Mouse (Mus musculus) heart, embryonic 15.5 days (tissue): ENCODE measurements around the gene Wdr90. TPM values are rescaled to one million over a fixed set of nuclear protein-coding genes. Genes with fewer than 3 reads are reported as not detected.
"Not testable (repeated sequence)": the region's sequence is repeated elsewhere in the genome, so short reads cannot be mapped to it uniquely, and the experiment has no call there.

ENCODE experiments used
- ATAC-seq: fragments of 200-750 bp; cut with Nextera tagmentation; replicated peaks from 2 replicates; pipeline ENCODE4 v1.8.0; 2017; ENCODE audit warnings: low read depth, moderate TSS enrichment; ENCODE audit not compliant: insufficient number of reproducible peaks, insufficient read depth, low FRiP score
- H3K27ac ChIP-seq: fragments of 300-500 bp; sonication (generic); 2 replicates; pipeline ENCODE4 v1.5.1; 2015; ENCODE audit warnings: mild to moderate bottlenecking, inconsistent platforms
- H3K27me3 ChIP-seq: fragments of 300-500 bp; sonication (generic); 2 replicates; pipeline ENCODE4 v1.6.1; 2015; ENCODE audit warnings: inconsistent platforms
- H3K36me3 ChIP-seq: fragments of 300-500 bp; sonication (generic); 2 replicates; pipeline ENCODE4 v1.6.1; 2015; ENCODE audit warnings: mild to moderate bottlenecking, inconsistent platforms
- H3K4me1 ChIP-seq: fragments of 300-500 bp; sonication (generic); replicated peaks from 2 replicates; pipeline ENCODE4 v1.6.1; 2015; ENCODE audit warnings: inconsistent platforms
- H3K4me2 ChIP-seq: fragments of 300-500 bp; sonication (generic); 2 replicates; pipeline ENCODE4 v1.6.1; 2015; ENCODE audit warnings: inconsistent platforms, mild to moderate bottlenecking, moderate library complexity
- H3K4me3 ChIP-seq: fragments of 300-500 bp; sonication (generic); 2 replicates; pipeline ENCODE4 v1.5.1; 2015; ENCODE audit warnings: mild to moderate bottlenecking, inconsistent platforms
- H3K9ac ChIP-seq: fragments of 300-500 bp; sonication (generic); 2 replicates; pipeline ENCODE4 v1.6.1; 2015; ENCODE audit warnings: mild to moderate bottlenecking, inconsistent platforms
- H3K9me3 ChIP-seq: fragments of 300-500 bp; sonication (generic); replicated peaks from 2 replicates; pipeline ENCODE4 v1.6.1; 2016; ENCODE audit warnings: inconsistent platforms
- WGBS: fragments of 180-500 bp; shearing (Covaris S2); methylation state at CpG from one replicate; pipeline ENCODE4 v1.1.7; 2015; ENCODE audit warnings: mixed read lengths; 5-methylcytosine and 5-hydroxymethylcytosine counted together
- polyA plus RNA-seq: library from polyadenylated mRNA; unstranded; fragments of >200 nt; fragmentation: Nextera tagmentation; extraction: Ambion mirVana; gene quantifications from 2 replicates; pipeline ENCODE4 v1.2.1, GENCODE M21; 2015

The Wdr90 gene
- polyA plus RNA-seq, 1 experiment from 2014 or later, result 12.1 TPM

GRCm38 (mm10) chr17:25876347-25876915, 15.1 kb upstream of the Wdr90 start:
- Histone ChIP-seq H3K27ac (no peak overlapping the region), H3K9ac (peak overlapping the region; percentile 81; the same call in 1 of the 2 replicates), H3K4me2 (peak overlapping the region; percentile 92), H3K4me1 (peaks cover 26% of the 10 kb centered on the region), H3K36me3 (no peaks in the 10 kb centered on the region), H3K4me3 (peak overlapping the region; percentile 94), H3K9me3 (no peaks in the 10 kb centered on the region), H3K27me3 (no peaks in the 10 kb centered on the region)
- WGBS, result 76% methylated on average over 10 of the region's 10 CpGs
- ATAC-seq, result no peak

GRCm38 (mm10) chr17:25875171-25876136, 14.2 kb upstream of the Wdr90 start:
- H3K9ac ChIP-seq, result peak overlapping the region; percentile 81
- ATAC-seq, result peak; percentile 89
- H3K27ac ChIP-seq, result peak overlapping the region; percentile 96
- no peaks in the 10 kb centered on the region for H3K27me3 ChIP-seq
- WGBS, result 2% methylated on average over 59 of the region's 59 CpGs
- peak overlapping the region; percentile 94 for H3K4me3 ChIP-seq
- no peaks in the 10 kb centered on the region for H3K36me3 ChIP-seq
- H3K4me1 ChIP-seq, result peaks cover 26% of the 10 kb centered on the region
- peak overlapping the region; percentile 92 for H3K4me2 ChIP-seq
- no peaks in the 10 kb centered on the region for H3K9me3 ChIP-seq

- peak within 1 kb of the TSS; percentile 92 for H3K4me2 ChIP-seq
- no peaks in the 10 kb centered on the region for H3K36me3 ChIP-seq
- ATAC-seq, result peak; percentile 65
- H3K27ac ChIP-seq, result peak within 1 kb of the TSS; percentile 96
- H3K9ac ChIP-seq, result peak within 1 kb of the TSS; percentile 81
- H3K4me1 ChIP-seq, result peaks cover 26% of the 10 kb centered on the region
- peak within 1 kb of the TSS; percentile 94 for H3K4me3 ChIP-seq
- no peaks in the 10 kb centered on the region for H3K27me3 ChIP-seq
- no peaks in the 10 kb centered on the region for H3K9me3 ChIP-seq
- WGBS, result under 1% methylated on average over 25 of the region's 25 CpGs
Measured at GRCm38 (mm10) chr17:25874721-25875170, 13.4 kb upstream of the Wdr90 start, which contains the start of gene Mettl26. Gene Mettl26, plus strand, starts transcription at chr17:25875074.

- peak overlapping the region; percentile 94 for H3K4me3 ChIP-seq
- 10% methylated on average over 14 of the region's 14 CpGs for WGBS
- peak overlapping the region; percentile 96 for H3K27ac ChIP-seq
- peak overlapping the region; percentile 54 for H3K9ac ChIP-seq
- H3K9me3 ChIP-seq, result no peaks in the 10 kb centered on the region
- no peaks in the 10 kb centered on the region for H3K27me3 ChIP-seq
- H3K4me1 ChIP-seq, result peaks cover 26% of the 10 kb centered on the region
- ATAC-seq, result no peak
- no peaks in the 10 kb centered on the region for H3K36me3 ChIP-seq
- peak overlapping the region; percentile 92 for H3K4me2 ChIP-seq
Measured at GRCm38 (mm10) chr17:25874148-25874720, 12.9 kb upstream of the Wdr90 start.

GRCm38 (mm10) chr17:25873405-25874147, 12.3 kb upstream of the Wdr90 start:
- Histone ChIP-seq H3K36me3 (no peaks in the 10 kb centered on the region), H3K9ac (no peak overlapping the region), H3K9me3 (no peaks in the 10 kb centered on the region), H3K27me3 (no peaks in the 10 kb centered on the region), H3K4me2 (peak overlapping the region; percentile 92), H3K4me3 (peak overlapping the region; percentile 94), H3K27ac (peak overlapping the region; percentile 96; the same call in 1 of the 2 replicates), H3K4me1 (peaks cover 29% of the 10 kb centered on the region)
- no peak for ATAC-seq
- WGBS, result 74% methylated on average over 11 of the region's 11 CpGs

- H3K36me3 ChIP-seq, result no peaks in the 10 kb centered on the region
- H3K9me3 ChIP-seq, result no peaks in the 10 kb centered on the region
- 84% methylated on average over 3 of the region's 3 CpGs for WGBS
- no peak overlapping the region for H3K4me2 ChIP-seq
- H3K27ac ChIP-seq, result no peak overlapping the region
- H3K4me1 ChIP-seq, result peaks cover 34% of the 10 kb centered on the region
- no peak overlapping the region for H3K4me3 ChIP-seq
- H3K9ac ChIP-seq, result no peak overlapping the region
- H3K27me3 ChIP-seq, result no peaks in the 10 kb centered on the region
- no peak for ATAC-seq
Measured at GRCm38 (mm10) chr17:25872676-25873075, 11.4 kb upstream of the Wdr90 start.

- H3K9me3 ChIP-seq, H3K27me3 ChIP-seq, H3K9ac ChIP-seq, H3K36me3 ChIP-seq, H3K4me3 ChIP-seq, H3K27ac ChIP-seq, ATAC-seq, H3K4me2 ChIP-seq: not testable (repeated sequence)
- H3K4me1 ChIP-seq, result peaks cover 36% of the 10 kb centered on the region
Measured at GRCm38 (mm10) chr17:25871566-25871965, 10.3 kb upstream of the Wdr90 start.

- Histone ChIP-seq H3K4me3 (no peak overlapping the region), H3K27ac (no peak overlapping the region), H3K9ac (no peak overlapping the region), H3K4me1 (peaks cover 41% of the 10 kb centered on the region), H3K36me3 (no peaks in the 10 kb centered on the region), H3K27me3 (no peaks in the 10 kb centered on the region), H3K9me3 (no peaks in the 10 kb centered on the region), H3K4me2 (no peak overlapping the region)
- 87% methylated on average over 2 of the region's 2 CpGs for WGBS
- no peak for ATAC-seq
Measured at GRCm38 (mm10) chr17:25869954-25870353, 8.7 kb upstream of the Wdr90 start.

- 85% methylated on average over 8 of the region's 8 CpGs for WGBS
- ATAC-seq, result no peak
Measured at GRCm38 (mm10) chr17:25869498-25869897, 8.2 kb upstream of the Wdr90 start.

GRCm38 (mm10) chr17:25868601-25869191, 7.4 kb upstream of the Wdr90 start, which contains the start of gene Mcrip2:
Gene Mcrip2, minus strand, starts transcription at chr17:25868764.
- Histone ChIP-seq H3K4me2 (peak within 1 kb of the TSS; percentile 96), H3K9me3 (no peaks in the 10 kb centered on the region), H3K27ac (peak within 1 kb of the TSS; percentile 98), H3K4me1 (peaks cover 30% of the 10 kb centered on the region), H3K4me3 (peak within 1 kb of the TSS; percentile 97), H3K36me3 (peaks cover 12% of the 10 kb centered on the region; the same call in 1 of the 2 replicates), H3K9ac (peak within 1 kb of the TSS; percentile 91), H3K27me3 (no peaks in the 10 kb centered on the region)
- WGBS, result under 1% methylated on average over 24 of the region's 24 CpGs
- ATAC-seq, result peak; percentile 84

More at GRCm38 (mm10) chr17:25869498-25869897, 8.2 kb upstream of the Wdr90 start:
- Histone ChIP-seq H3K27me3 (no peaks in the 10 kb centered on the region), H3K4me3 (no peak overlapping the region), H3K9ac (no peak overlapping the region), H3K36me3 (peaks cover 4% of the 10 kb centered on the region; the same call in 1 of the 2 replicates), H3K27ac (no peak overlapping the region), H3K4me2 (no peak overlapping the region), H3K4me1 (peaks cover 38% of the 10 kb centered on the region), H3K9me3 (no peaks in the 10 kb centered on the region)
